ENCODE assay signal across 13 mouse cellular contexts in genomic region chr8:107329595-107329994, GRCm38 (mm10). TPM values are rescaled to one million over a fixed set of nuclear protein-coding genes. Genes with fewer than 3 reads are reported as not detected.
A peak's percentile ranks its signal among the peaks of the same experiment; 100 is the strongest.
DNase-seq lines count a peak whose midpoint lies in the region; ATAC-seq and TF ChIP-seq lines count a peak whose summit lies in the region.
"Had no signal": no experiment of that assay in that cellular context is flagged by ENCODE, and none has a peak within 500 bp of the region (broad histone marks: within the 10 kb centered on the region; RNA-seq: fewer than 3 reads in every experiment).

No protein-coding gene starts in this region.

- no peaks in the 10 kb centered on the region for H3K27me3 ChIP-seq in intestine, postnatal 0 days (replicated peaks; ENCODE audit: control insufficient read depth, insufficient read depth, low read length)
- H3K27me3 ChIP-seq in intestine, embryonic 15.5 days (replicated peaks), result no peaks in the 10 kb centered on the region
- H3K27me3 ChIP-seq: hindbrain, embryonic 12.5 days had no signal

- no peak overlapping the region for H3K4me2 ChIP-seq in intestine, postnatal 0 days (replicated peaks; ENCODE audit: low read depth)
- H3K4me2 ChIP-seq in intestine, embryonic 15.5 days (replicated peaks), result no peak overlapping the region
- H3K4me2 ChIP-seq: hindbrain, embryonic 12.5 days had no signal

- DNase-seq in A20 (ENCODE audit: low read depth, low spot score), result peak; percentile 27
- DNase-seq in MEL-GATA-1-ER (ENCODE audit: extremely low read depth, low read depth), result peak; percentile 68
- DNase-seq in frontal cortex, postnatal 36 days (ENCODE audit: low spot score in 2 of 2), result no peak
- no peak for DNase-seq in left cerebral cortex, postnatal 36 days (ENCODE audit: low spot score in 2 of 2)
- no peak for DNase-seq in thymus, postnatal 14 days
- DNase-seq: gastrocnemius, postnatal 14 days; right cerebral cortex, postnatal 4 days; thymus, postnatal 36 days had no signal

- no peaks in the 10 kb centered on the region for H3K4me1 ChIP-seq in intestine, postnatal 0 days (replicated peaks; ENCODE audit: control insufficient read depth, insufficient read depth, low read length)
- H3K4me1 ChIP-seq in intestine, embryonic 15.5 days (replicated peaks), result no peaks in the 10 kb centered on the region
- H3K4me1 ChIP-seq: hindbrain, embryonic 12.5 days had no signal

- H3K36me3 ChIP-seq in intestine, postnatal 0 days (ENCODE audit: control insufficient read depth, insufficient read depth), result no peaks in the 10 kb centered on the region
- H3K36me3 ChIP-seq in intestine, embryonic 15.5 days, result no peaks in the 10 kb centered on the region
- H3K36me3 ChIP-seq: hindbrain, embryonic 12.5 days had no signal

- no peak overlapping the region for H3K4me3 ChIP-seq in intestine, postnatal 0 days (ENCODE audit: low read depth, low read length)
- H3K4me3 ChIP-seq in intestine, embryonic 15.5 days (replicated peaks), result no peak overlapping the region
- H3K4me3 ChIP-seq: hindbrain, embryonic 12.5 days had no signal

- no peak overlapping the region for H3K9ac ChIP-seq in intestine, postnatal 0 days (ENCODE audit: low read depth, low read length)
- no peak overlapping the region for H3K9ac ChIP-seq in intestine, embryonic 15.5 days
- H3K9ac ChIP-seq: hindbrain, embryonic 12.5 days had no signal

- ATAC-seq in intestine, postnatal 0 days, result no peak
- no peak for ATAC-seq in intestine, embryonic 15.5 days
- ATAC-seq in hematopoietic stem cell, adult 5-6 weeks (replicated peaks in 1 of 2; ENCODE audit: insufficient read depth in 1 of 2, low FRiP score in 2 of 2, low TSS enrichment in 1 of 2, low read depth in 1 of 2, poor library complexity in 2 of 2, severe bottlenecking in 2 of 2), result peak; percentile 74 to 81; a peak in 3 of 4 replicates

- intact Hi-C loops in left cerebral cortex, postnatal 36 days (cut with DNase I), result no loop called here

- 51% methylated on average over 1 of the region's 1 CpGs for WGBS in intestine, postnatal 0 days
- WGBS in intestine, embryonic 15.5 days, result 53% methylated on average over 1 of the region's 1 CpGs

- H3K27ac ChIP-seq in intestine, postnatal 0 days (ENCODE audit: low read depth, low read length), result no peak overlapping the region
- no peak overlapping the region for H3K27ac ChIP-seq in intestine, embryonic 15.5 days
- H3K27ac ChIP-seq: hindbrain, embryonic 12.5 days; macrophage had no signal

- H3K9me3 ChIP-seq in intestine, postnatal 0 days (ENCODE audit: control insufficient read depth), result no peaks in the 10 kb centered on the region
- H3K9me3 ChIP-seq in intestine, embryonic 15.5 days, result no peaks in the 10 kb centered on the region
- H3K9me3 ChIP-seq: hindbrain, embryonic 12.5 days had no signal

- TF ChIP-seq CTCF in intestine, postnatal 0 days (IDR thresholded peaks at IDR 0.05; ENCODE audit: low read depth), result peak; percentile 58

RNA-seq across cellular contexts. Expression of gene Nfat5, which starts 36.3 kb away (rescaled TPM):
- polyA plus RNA-seq in intestine, postnatal 0 days (2015; fragmentation: Nextera tagmentation; extraction: Ambion mirVana), result 4.8 and 6.6 TPM in 2 replicates
- 8.6 and 9.0 TPM in 2 replicates for polyA plus RNA-seq in intestine, embryonic 15.5 days (2015; fragmentation: Nextera tagmentation; extraction: Ambion mirVana)
- total RNA-seq in hematopoietic stem cell, adult 5-6 weeks (2017), result 40.1 and 67.9 TPM in 2 replicates
- 10 to 100 TPM; 46.3 to 60.9 TPM for total RNA-seq in left cerebral cortex, postnatal 36 days (2021)

Comparison
In these comparisons a context has a peak if more than half of its experiments do, and no peak if none do; other contexts are left out.
1. ATAC-seq: peak in hematopoietic stem cell, adult 5-6 weeks (2 of 2); none in intestine, postnatal 0 days (single experiment) and intestine, embryonic 15.5 days (single experiment).
2. DNase-seq: peak in A20 (single experiment) and MEL-GATA-1-ER (single experiment); none in frontal cortex, postnatal 36 days (0 of 2), left cerebral cortex, postnatal 36 days (0 of 2) and thymus, postnatal 14 days (single experiment).